Mouse (Mus musculus): ENCODE results near the gene Il18r1.
A peak's percentile ranks its signal among the peaks of the same experiment; 100 is the strongest.

The Il18r1 gene

DNA sequence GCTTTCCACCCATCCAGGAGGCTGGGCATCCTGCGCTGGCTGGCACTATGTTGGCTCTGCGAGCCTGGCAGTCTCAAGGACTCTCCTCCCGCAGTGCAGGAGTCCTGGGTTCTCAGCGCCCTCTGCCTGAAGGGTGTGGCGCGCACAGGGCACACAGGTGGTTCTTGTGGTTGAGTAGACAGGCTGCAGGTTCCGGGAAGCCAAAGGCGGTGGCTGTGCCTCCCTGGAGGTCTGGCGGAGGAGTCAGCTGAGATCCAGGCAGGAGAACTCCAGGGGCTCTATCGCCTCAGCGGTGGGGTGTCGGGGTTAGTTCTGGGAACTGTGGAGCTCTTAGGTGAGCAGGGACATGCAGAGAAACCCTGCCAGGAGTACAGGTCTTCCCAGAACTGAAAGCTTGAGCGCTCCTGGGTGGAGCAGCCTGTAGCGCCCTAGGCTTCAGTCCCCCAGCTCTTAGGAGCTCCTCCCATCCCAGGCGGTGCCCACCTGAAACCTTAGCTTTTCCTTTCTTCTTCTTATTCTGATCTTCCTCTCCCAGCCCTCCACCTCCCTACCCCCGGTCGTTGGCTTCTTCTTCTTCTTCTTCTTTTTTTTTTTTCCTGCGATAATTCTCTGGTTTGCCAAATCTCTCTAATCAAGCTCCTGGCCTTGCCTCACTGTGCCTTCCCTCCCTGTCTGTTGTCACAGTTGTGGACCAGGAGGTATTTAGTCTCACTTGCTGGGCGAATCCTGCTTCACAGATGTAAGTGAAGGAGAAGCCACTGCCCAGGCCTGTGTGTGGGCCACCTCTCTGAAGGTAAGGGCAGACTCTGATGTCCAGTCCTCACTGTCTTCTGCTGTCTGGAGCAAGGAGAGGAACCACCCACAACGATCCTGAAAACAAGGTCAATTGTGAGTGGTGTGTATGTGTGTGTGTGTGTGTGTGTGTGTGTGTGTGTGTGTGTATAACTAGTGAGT lies at the start of gene Il18r1:
Il18r1 (plus strand) TSS at position 76 of the 954 bp plus-strand sequence.
- DNase-seq (ENCODE audit: low spot score in 2 of 2), result peak in 1 of 2 experiments; percentile 22

DNA sequence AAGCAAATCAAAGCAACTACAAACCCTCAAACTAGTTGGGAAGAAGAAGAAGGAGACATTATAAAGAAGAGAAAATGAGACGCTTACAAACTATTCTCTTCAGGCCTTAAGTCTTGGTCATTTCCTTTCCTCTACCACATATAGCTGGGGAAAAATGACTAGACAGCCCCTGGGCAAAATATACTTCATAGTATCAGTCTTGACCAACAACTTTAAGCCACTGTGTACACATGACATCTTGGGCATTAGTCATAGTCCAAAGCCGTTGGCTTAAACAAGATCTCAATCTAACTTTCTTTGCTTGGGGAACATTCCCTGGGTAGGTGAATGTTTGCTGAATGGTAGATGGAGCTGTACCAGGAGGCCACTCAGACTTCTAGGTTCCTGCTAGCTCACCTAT lies 48.3 kb upstream of the Il18r1 start:
- DNase-seq (ENCODE audit: low spot score in 2 of 2), result no peak

DNA sequence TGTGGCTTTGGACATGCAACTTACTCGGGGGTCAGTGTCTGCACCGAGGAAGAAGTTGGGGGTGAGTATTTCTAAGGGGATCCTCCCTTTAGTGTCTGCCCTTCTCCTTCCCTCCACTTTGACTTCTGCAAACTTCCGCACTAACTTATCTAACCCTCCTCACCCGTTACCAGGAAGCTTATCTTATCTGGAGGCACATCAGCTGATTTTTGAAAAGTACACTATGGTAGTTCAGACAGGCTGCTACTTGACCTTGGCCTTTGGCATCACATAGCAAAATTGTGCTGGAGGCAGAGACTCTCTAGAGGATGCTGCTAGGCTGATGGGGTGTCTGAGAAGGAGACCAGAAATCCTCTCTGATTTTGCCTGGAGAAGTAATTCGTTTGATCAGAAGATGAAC lies 46.8 kb upstream of the Il18r1 start:
- DNase-seq (ENCODE audit: low spot score in 2 of 2), result no peak

DNA sequence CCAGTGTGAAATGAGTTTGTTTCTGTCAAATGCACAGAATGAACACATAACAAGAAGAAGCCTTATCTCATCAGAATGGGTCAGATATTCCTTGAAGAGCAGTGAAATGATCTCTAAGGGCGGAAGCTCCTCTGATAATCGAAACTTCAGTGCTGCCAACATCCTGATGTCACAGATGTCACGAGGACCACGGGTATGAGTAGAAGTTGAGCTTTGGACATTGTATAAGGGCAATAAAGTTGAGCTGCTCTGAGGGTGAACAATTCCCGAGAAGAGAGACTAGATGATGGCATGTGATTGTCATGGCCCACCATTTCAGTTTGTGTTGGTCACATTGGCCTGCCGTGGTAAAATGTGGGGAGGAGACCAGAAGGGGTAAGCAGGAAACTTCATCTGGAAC lies 41.5 kb upstream of the Il18r1 start:
- no peak for DNase-seq (ENCODE audit: low spot score in 2 of 2)

DNA sequence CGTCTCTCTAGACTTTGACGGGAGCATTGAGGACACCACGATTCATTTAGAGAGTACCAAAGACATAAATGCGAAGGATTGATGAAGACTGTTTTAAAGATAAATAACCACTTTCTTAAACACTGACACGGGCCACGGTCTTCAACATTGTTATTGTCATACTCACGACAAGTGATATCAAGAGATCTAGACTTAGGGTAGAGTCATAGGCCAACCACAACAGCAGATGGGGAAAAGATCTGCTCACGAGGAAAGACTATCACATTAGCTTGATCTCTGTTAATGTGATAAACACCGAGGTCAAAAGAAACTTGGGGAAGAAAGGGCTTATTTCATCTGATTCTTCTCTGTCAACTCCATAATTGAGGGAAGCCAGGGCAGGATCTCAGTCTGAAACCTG lies 38.1 kb upstream of the Il18r1 start:
- DNase-seq (ENCODE audit: low spot score in 2 of 2), result no peak

DNA sequence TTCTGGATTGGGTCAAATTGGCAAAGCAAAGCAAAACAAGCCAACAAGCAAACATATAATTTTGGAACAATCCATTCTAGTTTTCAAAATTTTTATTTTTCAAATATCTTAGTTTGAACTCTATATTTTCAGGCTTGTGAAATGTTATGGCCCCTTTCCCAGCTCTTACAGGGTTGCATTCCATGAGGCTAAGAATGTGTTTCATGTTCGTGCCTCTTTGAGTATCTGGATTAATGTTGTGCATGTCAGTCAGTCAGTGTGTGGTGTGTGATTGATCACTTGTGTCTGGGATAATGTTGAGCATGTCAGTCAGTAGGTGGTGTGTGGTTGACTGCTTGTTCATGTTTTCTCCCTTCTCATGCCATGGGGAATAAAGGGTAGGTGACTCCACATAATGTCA lies 37.5 kb upstream of the Il18r1 start:
- no peak for DNase-seq (ENCODE audit: low spot score in 2 of 2)

DNA sequence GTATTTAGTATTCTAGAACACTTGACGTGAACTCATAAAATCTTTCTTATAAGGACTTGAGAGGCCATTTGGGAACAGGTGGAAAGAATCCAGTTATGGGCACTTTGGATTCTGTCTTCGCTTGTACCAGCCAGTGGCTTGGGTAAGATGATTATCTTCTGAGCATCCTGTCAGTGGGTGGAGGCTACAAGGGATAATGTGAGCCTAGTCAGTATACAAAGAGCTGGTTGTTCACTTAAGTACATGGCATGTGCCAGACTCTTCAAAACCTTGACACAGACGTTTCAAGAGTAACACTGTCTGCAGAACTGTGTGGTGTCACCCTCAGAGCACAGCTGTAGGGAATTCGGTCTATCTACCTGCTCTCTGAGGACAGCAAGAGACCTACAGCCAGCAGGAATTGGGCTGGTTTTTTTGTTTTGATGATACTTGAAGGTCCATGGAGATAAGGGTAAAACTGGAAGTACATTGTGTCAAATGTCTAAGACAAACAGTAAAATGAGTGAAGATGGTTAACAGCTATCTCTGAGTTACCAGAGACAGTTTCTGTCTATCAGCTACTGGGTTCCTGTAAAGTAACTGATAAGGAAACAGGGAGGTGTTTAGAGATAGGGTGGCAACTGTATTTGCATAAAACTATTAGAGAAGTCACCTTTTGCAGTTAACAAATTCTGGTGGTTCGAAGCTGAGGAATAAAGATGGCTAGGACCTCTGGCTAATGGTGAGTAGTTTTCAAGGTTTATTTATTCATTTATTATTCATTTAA lies 36.3 kb upstream of the Il18r1 start, which contains the start of gene Il1rl1:
Il1rl1 (plus strand) TSS at position 661 of the 766 bp plus-strand sequence.
- no peak for DNase-seq (ENCODE audit: low spot score in 2 of 2)

DNA sequence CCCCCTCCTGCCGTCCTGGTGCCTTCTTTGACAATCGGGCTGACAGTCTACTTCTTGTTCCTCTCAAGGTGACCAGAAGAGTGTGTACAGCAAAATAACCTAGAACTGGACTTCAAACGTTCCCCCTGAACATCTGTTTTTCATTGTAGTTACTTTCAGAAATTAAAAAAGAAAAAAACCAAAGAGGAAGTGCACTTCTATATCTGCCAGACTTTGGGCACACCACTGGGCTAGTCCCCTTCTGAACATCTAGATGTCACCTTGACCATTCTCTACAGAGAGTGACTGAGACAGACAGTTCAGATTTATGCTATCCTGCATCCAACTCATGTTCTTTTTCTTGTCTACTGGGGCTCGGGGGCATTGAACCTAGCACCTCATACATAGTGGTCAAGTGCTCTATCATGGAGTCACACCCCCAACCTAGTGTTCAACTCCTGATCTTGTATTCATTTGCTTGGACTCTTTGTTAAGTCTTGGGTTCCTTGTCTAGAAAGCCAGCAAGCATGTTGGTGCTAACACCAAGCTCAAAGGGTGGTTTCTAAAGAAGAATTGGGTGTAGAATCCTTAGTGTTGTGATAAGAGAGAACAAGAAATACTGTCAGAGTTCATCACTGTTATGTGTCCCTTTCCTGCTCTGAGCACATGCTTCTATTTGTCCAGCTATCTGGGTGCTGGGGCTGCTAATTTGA lies 35.1 kb upstream of the Il18r1 start:
- no peak for DNase-seq (ENCODE audit: low spot score in 2 of 2)

DNA sequence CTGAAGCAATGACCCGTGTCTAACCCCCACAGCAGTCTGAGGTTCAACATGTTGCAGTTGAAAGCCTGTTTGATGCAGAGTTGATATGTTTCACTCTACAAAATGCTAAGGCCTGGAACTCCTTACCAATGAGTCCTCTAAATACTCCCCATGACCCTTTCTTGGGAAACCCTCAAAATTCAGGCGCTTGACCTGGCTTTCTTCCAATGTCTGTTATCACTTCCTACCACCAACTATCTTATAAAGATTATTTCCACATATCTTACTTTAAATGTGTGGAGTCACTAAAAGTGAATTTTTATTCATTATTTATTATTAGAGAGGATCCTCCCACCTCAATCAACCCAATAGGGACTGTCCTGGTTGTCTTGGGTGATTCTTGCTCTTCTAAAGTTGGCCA lies 33.2 kb upstream of the Il18r1 start:
- DNase-seq (ENCODE audit: low spot score in 2 of 2), result no peak

DNA sequence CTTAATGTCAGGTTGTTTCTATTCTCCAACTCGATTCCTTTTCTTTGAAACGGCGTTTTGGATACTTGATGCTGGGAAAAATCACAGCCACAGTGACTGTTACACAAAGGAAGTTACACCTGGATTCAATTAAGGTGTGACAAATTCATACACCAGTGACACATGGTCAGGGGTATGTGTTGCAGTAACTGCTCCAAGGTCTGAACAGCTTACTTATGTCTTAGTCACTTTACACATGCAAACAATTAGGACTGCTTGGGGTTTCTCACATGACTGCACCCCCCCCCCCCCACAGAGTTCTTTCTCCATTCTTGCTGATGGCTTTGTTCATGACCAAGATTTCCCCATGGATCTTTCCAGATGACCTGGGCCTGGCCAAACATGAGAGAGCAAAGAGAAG lies 29.4 kb upstream of the Il18r1 start:
- DNase-seq (ENCODE audit: low spot score in 2 of 2), result no peak

DNA sequence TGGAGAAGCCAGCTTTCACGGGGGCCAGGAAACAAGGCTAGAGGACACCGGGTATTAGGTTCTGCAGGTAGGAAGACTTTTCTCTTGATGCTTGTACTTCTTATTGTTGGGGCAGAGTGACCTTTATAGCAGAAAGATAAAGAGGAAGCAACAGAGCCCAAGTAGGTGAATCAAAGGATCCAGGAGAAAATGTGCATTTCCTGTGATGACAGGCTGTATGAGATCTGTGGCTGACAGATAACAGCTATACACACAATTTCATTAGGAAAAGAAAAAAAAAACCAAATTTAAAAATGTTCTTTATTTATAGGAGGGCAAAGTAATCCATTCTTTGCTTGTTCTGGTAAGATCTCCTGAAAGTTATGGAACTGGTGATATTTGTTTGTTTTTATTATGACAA lies 28.0 kb upstream of the Il18r1 start:
- DNase-seq (ENCODE audit: low spot score in 2 of 2), result no peak

DNA sequence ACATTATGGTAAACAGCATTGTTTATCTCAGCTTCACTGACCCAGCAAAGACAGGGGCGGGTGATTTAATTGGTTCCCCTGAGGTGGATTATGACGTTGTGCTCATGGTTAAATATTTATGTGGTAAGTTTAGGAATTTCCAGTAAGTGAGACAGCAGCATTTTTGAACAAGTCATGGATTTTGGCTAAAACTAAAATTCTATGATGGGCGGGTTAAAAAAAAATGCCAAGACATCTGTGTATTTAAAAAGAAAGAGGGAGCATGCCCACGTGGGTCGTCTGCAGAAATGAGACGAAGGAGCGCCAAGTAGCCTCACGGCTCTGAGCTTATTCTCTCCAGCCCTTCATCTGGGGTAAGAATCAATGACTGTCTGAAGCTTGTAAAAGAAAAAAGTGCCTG lies 25.8 kb upstream of the Il18r1 start:
- DNase-seq (ENCODE audit: low spot score in 2 of 2), result no peak

DNA sequence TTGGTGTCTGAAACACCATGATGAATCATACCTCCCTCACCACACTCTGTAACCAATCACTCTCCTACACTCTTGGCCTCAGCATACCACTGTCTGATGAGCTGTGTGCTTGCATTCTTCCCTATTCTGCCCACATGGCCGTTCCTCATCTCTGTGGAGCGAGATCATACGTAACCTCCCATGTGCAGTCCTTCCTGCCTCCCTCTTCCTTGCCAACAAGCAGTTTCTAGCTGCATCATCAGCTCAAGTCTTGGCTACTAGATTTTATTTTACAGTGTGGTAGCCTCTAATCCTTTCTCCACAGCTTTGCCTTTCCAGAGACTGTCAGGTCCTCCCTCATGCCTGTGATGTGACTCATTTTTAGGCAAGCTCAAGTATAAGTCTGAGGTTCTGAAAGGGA lies 20.6 kb upstream of the Il18r1 start:
- no peak for DNase-seq (ENCODE audit: low spot score in 2 of 2)

DNA sequence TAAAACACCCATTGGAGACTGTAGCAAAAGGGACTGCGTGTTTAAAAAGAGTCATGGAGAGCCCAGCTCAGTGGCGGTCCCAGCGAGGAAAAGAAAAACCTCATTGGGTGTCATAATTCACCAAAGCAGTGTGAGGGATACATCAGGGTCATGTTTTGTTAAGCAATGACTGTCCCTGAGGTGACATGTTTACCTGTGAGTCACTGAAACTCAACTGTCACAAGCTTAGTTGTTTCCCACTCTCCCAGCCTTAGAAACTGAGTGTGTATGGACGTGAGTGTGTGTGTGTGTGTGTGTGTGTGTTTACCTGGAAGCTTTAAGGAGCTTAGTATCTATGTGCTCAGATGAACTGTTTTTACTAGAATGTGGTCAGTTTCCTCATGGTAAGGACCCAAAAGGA lies 2.0 kb downstream of the Il18r1 start:
- no peak for DNase-seq (ENCODE audit: low spot score in 2 of 2)

DNA sequence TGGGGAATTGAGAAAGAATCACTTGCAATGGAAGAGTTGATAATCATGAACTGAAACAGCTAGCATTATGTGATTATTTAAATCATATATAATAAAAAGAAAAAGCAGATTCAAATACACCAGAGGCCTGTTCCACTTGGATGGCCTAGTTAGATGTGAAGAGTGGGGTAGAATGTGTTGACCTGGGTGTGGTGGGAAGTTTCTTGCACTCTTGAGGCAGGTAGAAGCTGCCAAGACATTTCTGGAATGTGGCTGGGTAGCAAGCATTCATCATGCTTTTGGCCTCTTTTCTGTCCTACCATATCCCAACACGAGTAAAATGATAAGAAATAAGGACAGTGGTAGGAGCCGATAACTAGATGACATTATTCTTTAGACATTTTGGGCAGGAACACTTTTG lies 3.5 kb downstream of the Il18r1 start:
- DNase-seq (ENCODE audit: low spot score in 2 of 2), result no peak

DNA sequence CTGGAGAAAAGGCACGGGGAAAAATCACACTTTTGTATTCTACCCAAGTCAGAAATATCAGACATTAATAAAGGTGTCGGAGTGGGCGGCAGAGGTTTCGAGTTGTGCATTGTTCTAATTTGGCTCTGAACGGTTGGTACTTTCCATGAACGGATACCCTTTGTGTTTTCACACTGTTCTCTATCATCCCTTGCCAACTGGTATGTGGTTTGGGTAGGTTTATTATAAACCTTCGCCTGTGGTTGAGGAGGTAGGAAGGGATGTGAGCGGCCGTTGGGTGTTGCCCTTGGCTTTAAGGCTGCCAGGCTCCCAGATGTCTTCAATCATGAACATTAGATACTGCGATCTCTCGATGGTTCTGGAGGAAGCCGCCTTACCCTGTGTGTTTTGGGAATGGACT lies 4.5 kb downstream of the Il18r1 start:
- no peak for DNase-seq (ENCODE audit: low spot score in 2 of 2)

DNA sequence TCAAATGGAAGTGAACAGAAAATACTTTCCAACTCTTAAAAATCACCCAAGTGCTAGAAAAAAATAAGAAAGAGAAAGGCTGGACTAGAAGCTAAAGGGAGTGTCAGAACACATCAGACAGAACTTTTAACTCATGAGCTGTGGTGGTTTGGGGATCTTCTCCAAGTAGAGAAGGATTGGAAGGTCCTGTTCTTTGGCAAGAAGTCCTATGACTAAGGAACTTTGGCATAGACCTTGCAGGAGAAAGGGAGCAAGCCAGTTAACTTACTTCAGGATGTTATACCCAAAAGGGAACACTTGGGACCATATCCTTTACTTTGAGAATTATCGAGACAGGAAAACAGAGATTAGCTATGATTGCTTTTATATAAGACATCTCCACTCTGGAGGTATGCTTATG lies 7.0 kb downstream of the Il18r1 start:
- DNase-seq (ENCODE audit: low spot score in 2 of 2), result no peak

DNA sequence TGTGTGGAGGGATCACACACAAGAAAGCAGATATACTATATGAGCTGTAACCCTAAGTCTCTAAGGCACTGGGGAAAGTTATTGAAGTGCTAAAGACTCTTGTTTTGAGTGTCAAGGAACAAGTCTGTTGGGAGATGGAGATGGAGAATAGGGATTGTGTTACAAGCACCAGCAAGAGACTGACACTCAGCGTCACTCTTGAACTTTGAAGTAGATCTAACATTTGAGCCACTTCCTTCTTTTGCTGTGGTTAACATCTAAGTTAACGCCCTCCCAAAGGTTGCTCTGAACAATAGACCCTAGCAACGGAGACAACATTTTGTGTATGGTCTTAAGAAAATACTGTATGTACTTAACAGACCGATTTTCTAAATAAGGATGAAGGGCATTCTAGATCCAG lies 8.3 kb downstream of the Il18r1 start:
- DNase-seq (ENCODE audit: low spot score in 2 of 2), result no peak

DNA sequence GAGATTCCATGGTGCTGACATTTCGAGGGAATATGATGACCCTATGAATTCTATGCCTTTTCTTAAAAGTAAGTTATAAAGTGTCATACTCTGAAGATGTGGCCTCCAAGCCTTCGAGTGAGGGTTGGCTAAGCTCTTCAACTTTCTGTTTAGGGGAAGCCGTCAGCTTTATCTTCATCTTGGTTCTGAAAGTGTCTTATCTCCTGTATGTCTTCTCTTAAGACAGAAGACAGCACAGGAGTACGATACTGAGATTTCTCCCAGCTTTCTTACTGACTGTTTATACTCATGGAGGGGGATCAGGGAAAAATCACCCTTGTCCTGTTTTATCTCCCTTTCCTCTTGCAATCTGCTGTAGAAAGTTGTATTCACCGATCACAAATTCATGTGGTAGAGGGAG lies 9.0 kb downstream of the Il18r1 start:
- DNase-seq (ENCODE audit: low spot score in 2 of 2), result no peak

DNA sequence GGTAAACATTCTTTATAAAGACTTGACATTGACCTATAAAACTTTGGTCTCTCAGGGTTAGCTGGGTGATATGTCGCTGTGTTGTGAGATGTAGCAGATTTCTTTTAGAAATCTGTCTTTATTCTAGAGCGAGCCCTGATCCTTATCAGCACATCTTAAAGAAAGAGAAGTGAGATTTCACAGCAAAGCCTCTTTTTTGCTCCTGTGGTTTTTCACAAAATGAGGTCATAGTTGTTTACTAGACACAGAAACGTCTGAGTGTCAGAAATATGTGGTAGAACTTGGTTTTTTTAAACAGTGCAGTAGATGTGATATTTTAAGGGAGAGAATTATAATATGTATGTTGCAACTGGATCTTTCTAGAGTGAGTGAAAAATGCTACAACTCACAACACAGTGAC lies 10.3 kb downstream of the Il18r1 start:
- DNase-seq (ENCODE audit: low spot score in 2 of 2), result no peak

DNA sequence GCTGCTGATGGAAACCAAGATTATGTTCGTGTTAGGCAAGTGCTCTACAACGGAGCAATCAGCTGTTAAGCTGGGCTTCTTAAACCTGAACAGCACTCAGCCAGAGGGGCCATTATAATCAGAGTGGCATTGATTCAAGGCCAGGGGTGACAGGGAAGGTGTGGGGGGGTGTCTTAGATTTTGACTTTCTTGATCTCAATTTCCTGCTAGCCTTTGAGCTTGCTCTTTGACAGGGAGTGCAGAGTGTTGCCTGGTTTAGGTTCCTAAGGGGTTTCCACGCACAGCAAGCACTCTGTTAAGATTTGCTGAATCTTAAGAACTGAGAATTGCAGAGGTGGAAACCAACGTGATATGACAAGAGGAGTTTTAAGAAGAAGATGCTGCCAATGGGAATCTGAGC lies 11.4 kb downstream of the Il18r1 start:
- no peak for DNase-seq (ENCODE audit: low spot score in 2 of 2)

DNA sequence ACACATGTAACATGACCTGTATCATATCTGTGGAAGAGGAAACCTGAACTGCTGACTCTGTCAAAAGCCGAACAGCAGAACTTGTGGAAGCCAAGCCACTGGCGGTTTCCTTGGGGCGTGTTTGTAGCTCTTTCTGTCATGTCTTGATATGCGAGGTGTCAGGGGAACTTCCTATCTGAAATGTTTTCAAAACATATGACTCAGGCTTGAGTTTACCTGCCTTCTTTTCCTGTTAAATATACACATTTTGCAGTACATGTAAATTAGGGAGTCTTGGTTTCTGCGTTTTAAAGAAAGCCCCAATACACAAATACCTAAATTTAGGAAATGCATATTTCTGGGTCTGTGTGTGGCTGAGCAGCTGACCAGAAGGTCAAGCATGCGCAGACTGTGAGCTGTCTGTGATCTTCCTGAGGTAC lies 14.2 kb downstream of the Il18r1 start:
- DNase-seq (ENCODE audit: low spot score in 2 of 2), result no peak

Measured in right cerebral cortex, postnatal 10 days (tissue).